Mouse (Mus musculus): Measurements from ENCODE around the gene Nr1d1. TPM values are rescaled to one million over a fixed set of nuclear protein-coding genes. Genes with fewer than 3 reads are reported as not detected.

Gene Nr1d1
- 10 to 100 TPM; 31.1 to 32.7 TPM for total RNA-seq (2021)

DNA sequence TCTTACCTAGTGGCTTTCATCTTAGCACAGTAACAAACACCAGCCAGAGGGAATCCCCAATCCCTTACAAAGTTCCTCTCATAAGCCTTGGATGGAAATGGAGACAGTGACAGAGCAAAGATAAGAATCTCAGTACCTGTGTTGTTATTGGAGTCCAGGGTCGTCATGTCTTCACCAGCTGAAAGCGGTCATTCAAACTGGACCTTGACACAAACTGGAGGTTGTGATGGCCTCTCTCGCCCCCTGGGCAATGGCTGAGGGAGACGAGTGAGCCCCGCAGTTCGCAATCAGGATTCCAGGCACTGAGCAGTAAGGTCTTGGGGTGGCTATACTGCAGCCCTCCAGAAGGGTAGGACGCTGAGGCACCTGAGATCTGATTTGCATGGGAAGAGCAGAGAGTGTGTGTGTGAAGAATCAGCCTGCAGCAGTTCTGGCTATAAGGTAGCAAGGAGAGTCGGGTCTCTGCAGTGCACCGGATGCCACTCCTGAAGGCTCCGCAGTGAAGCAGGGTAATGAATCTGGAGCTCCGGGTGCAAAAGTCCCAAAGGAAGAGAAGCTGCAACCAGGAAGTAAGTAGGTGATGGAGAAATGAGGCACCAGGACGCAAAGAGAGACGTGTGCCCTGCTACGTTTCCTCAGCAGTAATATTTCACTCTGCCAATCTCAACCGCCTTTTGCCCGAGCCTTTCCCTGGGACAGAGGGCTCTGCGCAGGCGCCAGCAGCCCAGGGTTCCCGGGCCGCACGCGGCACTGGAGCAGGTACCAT lies at the start of gene Nr1d1:
TSS of gene Nr1d1 (minus strand) at position 752 of the 766 bp plus-strand sequence.
- intact Hi-C loops (cut with DNase I), result loop anchor here (1.0 kb wide), 1 partner anchor 9 kb away; no protein-coding TSS in a partner anchor
- no peak for DNase-seq

DNA sequence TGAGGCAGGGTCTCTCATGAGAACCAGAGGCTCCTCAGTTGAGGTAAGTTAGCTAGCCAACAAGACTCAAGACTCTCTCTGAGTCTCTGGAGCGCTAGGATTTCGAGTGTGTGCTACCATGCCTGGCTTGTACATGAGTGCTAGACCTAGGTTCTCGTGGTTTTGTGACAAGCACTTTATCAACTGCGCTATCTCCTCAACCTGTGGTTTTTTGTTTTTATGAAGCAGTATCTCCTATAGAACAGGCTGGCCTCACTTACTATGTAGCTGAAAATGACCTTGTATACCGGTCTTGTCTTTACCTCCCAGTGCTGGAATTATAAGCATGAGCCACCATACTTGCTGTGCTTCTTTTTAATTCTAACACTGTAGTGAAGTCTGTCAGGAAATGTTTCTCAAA lies 45.8 kb upstream of the Nr1d1 start:
- no peak for DNase-seq
- intact Hi-C loops (cut with DNase I), result no loop called here

DNA sequence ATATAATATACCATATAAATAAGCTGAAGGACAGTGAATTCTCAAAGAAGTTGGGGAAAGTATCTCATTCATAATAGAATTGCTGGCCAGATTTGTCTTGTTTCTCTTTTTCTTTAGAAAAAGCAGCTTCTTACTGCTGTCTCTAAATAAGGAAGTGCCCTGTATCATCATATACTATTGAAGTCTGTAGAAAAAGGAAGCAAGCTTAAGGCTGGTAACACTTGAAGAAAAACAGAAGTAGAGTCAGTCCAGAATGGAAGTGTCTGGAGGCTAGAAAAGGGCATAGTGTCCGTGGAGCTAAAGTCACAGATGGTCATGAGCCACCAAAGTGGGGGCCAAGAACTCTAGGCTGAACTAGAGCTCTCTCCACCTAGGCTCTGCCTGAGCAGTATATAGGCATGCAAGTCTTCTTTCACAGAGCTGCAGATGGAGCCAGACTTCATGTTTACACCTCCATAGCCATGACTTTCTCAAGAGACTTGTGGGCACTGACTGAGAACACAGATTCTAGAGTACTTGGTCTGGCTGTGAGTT lies 41.6 kb upstream of the Nr1d1 start:
- no peak for DNase-seq
- intact Hi-C loops (cut with DNase I), result no loop called here

DNA sequence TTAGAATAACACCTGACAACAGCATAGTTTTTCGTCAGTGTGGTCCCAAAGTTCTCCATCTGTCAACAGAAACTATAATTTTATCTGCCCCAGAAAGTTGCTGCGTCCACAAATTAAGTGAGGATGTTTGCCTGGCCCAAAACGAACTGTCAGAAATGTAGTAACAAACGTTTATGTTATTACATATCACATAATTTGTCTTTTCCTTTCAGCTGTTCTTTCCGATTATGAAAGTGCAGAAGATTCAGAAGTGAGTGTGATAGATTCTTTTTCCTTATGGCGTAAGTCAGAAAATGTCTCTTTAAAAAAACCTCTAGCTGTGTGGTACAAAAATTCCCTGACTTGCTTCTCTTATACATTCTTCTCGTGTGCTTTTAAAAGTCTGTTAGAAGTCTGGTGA lies 35.6 kb upstream of the Nr1d1 start:
- intact Hi-C loops (cut with DNase I), result loop anchor here (2.0 kb wide), 1 partner anchor 18 kb away; no protein-coding TSS in a partner anchor
- DNase-seq, result no peak

DNA sequence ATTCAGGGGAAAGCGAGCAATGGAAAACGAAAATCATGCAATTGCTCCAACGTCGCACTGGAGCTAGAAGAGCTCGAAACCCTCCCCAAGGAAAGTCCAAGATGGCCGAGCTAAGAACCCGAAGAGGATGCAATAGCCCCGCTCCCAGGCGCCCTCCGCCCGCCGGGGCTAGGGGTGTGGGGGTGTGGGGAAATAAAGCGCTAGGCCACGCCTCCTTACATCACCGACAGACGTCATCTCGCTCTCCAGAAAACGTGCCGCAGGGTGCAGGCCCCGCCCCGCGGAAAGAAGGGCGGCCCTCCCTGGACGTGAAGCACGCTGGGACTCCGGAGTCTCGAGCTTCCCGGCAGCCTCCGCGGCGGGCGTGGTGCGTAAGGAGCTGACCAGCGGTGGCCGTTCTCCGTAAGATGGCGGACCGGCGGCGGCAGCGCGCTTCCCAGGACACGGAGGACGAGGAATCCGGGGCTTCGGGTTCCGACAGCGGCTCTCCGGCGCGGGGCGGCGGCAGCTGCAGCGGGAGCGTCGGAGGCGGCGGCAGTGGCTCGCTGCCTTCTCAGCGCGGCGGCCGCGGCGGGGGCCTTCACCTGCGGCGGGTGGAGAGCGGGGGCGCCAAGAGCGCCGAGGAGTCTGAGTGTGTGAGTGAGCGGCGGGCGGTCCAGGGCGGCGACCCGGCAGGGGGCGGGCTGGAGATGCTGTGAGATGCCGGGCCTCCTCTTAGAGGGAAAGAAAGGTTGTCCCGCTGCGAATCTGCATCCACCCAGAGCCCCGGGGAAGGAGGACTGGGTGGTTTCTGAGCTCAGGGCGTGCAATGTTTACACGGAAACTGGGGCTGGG lies 34.5 kb upstream of the Nr1d1 start:
- intact Hi-C loops (cut with DNase I), result loop anchor here (2.0 kb wide), 1 partner anchor 19 kb away; no protein-coding TSS in a partner anchor
- DNase-seq, result peak; percentile 99

DNA sequence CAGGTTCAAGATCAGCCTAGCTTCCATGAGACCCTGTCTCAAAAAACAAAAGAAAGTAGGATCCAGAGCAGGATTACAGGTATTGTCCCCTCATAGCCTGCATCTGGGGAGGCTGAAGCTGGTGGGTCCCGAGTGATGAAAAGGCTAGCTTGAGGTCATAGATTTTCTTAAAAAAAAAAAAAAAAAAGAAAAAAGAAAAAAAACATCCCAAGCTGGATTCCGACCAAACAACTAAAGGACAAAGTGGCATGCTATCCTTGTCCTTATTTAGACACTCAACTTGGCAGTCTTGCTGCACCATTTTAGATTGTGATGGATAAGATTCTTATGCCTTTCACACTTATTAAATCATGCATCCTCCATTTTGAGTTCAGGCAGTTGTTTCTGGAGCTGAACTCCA lies 33.3 kb upstream of the Nr1d1 start:
- intact Hi-C loops (cut with DNase I), result no loop called here

DNA sequence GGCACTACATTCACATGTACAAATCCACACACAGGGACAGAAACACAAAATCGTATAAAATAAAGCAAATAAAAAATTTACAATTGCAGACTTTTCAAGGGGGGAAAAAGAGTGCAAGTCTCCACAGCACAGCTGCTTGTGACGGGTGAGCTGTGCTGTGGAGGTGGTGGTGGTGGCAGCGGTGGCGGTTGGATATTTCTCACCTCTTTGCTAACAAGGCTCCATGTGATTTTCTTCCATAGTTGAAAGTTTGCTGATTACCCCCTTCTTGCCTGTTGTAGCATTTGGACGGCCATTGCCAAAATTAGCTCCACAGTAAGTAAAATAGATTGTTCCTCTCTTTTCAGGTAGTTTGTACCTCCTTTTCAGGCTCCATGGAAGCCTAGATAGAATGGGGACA lies 29.5 kb upstream of the Nr1d1 start, which contains the start of gene Casc3:
TSS of gene Casc3 (plus strand) at position 301 of the 400 bp plus-strand sequence.
- intact Hi-C loops (cut with DNase I), result no loop called here
- DNase-seq, result no peak

More for the DNA sequence above, 33.3 kb upstream of the Nr1d1 start:
- no peak for DNase-seq

DNA sequence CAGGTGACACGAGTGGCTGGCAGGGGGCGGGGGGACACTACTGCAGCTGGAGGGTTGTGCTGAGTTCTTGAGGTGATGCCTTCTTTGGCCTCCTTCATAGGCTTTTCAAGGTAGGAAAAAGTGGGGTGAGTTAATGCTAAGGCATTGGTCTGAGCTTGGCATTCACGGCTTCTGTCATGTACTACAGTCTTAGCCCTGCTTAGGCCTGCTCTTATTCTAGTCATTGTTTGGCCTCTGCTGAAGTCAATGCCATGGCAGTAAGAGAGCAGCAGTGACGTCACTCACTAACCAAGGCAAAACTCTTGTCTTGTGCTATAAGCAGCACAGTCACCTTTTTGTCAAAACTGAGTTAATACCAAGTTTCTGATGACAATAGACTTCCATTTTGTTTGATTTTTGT lies 22.8 kb upstream of the Nr1d1 start:
- DNase-seq, result no peak
- intact Hi-C loops (cut with DNase I), result no loop called here

DNA sequence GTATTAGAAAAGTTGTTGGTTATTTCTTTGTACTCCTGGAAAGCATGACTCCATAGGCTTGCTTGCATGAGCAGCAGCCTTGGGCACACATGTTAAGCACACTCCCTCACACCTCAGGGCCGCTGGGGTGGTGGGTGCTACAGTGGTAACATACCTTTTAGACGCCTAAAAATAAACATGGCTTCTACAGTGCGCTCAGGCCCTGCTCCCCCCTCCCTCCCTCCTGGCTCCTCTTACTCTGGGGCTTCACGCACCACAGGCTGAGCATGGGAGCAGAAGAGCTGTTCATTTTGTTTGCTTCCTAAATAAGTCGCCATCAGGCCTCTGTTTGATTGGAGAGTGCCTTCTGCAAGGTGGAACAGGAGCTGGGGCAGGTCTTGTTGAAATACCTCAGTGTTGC lies 22.2 kb upstream of the Nr1d1 start:
- intact Hi-C loops (cut with DNase I), result no loop called here

DNA sequence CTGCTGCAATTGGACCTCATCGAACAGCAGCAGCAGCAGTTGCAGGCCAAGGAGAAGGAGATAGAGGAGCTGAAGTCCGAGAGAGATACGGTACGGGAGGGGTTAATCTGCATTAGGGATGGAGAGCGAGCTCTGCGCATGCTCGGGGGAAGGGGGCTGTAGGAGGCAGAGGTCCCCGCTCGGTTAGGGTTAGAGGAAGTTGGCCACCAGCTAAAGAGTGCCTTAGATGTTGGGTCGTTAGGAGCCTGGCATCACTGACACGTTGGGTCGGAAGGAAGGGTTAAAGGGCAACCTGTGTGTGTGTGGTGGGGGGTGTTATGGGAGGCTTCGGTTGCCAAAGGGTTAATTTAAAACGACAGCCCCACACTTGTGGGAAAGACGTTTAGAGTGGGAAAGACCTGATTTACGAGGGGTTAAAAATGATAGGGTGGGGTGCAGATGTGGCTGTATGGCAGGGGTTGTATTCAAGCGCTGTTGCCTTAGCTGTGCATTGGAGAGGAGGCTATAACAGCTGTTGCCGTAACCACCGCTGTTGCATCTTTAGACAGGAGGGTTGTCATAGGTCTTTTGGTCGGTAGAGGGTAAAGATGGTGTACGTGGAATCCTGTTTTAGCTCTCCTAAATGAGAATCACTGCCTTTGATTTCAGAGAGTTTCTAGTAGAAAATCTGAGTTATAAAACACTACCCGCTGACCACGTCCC lies 21.5 kb upstream of the Nr1d1 start:
- peak; percentile 79 to 86 for DNase-seq
- intact Hi-C loops (cut with DNase I), result no loop called here

More for the DNA sequence above, 22.2 kb upstream of the Nr1d1 start:
- DNase-seq, result peak; percentile 46 to 53

DNA sequence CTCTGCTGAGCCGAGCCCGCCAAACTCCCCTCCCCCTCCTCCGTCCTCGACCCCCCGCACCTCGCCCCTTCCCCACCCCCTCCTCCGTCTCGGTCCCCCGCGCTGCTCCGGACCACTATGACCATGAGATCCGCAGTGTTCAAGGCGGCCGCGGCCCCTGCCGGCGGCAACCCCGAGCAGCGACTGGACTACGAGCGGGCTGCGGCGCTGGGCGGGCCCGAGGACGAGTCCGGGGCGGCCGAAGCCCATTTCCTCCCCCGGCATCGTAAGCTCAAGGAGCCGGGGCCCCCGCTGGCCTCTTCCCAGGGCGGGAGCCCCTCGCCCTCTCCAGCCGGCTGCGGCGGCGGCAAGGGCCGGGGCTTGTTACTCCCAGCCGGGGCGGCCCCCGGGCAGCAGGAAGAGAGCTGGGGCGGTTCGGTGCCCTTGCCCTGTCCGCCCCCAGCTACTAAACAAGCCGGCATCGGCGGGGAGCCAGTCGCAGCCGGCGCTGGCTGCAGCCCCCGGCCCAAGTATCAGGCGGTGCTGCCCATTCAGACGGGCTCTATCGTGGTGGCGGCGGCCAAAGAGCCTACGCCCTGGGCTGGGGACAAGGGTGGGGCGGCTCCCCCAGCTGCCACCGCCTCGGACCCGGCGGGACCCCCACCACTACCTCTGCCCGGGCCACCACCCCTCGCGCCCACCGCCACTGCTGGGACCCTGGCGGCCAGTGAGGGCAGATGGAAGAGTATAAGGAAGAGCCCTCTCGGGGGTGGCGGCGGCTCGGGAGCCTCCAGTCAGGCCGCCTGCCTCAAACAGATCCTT lies 20.8 kb upstream of the Nr1d1 start:
- intact Hi-C loops (cut with DNase I), result no loop called here
- DNase-seq, result peak in 1 of 2 experiments; percentile 71

DNA sequence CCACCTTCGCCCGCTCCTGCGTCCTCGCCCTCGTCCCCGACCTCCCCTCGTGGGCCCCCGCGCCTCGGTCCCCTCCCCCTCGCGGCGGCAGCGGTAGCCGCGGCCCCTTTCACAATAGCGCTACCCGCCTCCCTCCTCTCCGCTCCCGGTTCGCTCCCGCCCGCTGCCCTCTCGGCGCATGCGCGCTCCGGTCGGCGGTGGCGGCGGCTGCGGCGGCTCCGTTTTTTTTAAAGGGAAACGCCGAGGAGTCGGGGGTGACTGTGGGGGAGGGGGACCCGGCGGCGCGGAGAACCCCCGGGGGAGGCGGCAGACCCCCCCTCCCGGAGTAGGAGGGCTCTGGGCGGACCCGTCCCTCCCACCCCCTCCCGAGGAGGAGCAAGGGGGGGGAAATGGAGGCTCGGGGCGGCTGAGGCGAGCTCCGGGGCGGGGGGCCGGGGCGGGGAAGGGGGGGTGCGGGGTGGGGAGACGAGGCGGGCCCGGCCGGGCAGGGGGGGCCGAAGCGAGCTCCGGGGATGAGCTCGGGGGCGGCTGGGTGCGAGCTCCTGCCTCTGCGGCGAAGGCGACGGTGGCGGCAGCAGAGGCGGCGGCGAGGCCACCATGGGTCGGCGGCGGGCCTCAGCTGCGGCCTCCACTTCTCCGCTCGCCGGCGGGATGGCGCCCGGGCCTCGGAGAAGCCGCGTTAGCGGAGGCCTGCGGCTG lies 20.0 kb upstream of the Nr1d1 start, which contains the start of gene Msl1:
TSS of gene Msl1 (plus strand) at position 502 of the 699 bp plus-strand sequence.
- DNase-seq, result peak; percentile 92 to 94
- intact Hi-C loops (cut with DNase I), result no loop called here

DNA sequence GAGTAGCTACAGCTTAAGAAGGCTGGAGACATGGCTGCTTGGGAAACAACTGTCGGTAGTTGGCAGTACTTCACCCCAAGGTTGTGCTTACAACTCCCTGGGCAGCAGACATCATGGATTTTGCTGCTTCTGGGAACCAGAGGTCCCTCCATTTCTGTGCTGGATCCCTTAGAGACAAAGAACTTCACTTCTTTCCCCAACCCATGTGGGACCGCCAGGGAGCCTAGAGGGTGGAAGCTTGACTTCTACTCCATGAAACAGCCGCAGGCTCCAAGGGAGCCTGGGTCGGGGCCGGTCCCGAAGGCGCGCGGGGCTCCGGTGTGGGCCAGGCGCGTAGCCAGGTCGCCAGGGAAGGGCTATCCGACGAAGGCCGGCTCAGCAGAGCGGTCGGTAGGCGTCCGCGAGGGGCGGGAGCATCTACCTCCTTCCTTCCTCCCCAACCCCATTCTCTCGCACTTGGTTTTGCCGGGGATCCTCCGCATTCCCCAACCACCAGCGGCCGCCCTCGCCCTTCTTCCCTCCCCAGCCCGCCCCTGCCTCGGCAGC lies 19.4 kb upstream of the Nr1d1 start:
- intact Hi-C loops (cut with DNase I), result no loop called here

DNA sequence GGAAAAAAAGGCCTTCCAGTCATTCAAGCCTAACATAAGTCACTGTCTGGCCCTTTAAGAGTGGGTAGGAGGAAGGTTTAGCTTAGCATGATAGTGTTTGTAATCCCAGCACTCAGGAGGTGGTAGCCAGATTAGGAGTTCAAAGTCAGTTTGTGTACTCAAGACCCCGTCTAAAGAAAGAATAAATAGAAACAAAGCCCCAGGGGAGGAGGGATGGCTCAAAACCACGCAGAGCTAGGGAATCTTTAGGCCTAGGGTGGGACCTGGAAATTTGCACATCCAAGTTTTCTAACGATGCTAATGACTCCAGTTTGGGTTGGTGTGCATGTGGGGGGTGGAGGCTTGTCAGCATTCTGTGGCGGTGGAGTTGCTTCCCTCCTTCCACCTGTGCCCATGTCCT lies 16.9 kb upstream of the Nr1d1 start:
- intact Hi-C loops (cut with DNase I), result loop anchor here (2.0 kb wide), 1 partner anchor 15 kb away; no protein-coding TSS in a partner anchor
- DNase-seq, result no peak

More for the DNA sequence above, 19.4 kb upstream of the Nr1d1 start:
- DNase-seq, result peak; percentile 85 to 86

DNA sequence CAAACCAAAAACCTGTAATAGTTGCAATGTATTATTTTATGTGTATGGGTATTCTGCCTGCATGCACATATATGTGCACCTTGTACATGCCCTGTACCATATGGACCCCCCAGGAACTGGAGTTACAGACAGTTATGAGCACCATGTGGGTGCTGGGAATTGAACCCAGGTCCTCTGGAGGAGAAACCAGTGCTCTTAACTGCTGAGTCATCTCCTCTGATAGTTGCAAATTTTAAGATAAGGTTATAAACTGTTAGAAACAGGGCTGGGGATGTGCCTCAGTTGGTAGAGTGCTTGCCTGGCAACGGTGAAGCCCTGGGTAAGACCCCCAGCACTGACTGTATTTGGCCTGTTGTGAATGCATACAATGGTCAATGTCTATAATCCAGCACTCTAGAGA lies 16.3 kb upstream of the Nr1d1 start:
- intact Hi-C loops (cut with DNase I), result no loop called here
- no peak for DNase-seq

DNA sequence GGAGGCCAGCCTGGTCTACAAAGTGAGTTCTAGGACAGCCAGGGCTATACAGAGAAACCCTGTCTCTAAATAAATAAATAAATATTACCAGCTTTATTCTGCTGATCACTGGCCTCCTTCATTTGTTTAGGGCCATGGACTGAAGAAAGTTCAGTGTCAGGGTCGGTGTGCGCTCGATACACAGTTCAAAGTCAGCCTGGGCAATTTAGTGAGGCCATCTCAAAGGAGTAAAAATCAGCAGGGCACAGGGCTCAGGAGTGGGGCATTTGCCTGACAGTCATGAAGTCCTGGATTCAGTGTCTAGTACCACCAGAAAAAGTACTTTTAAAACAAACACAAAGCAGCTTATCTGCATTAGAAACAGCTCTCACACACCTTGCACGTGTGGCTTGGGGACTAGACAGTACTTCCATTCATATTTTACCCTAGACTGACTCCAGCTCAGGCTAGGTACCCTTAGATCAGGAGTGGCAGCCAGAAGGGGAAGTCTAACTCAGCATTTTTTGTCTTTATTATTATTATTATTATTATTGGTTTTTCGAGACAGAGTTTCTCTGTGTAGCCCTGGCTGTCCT lies 15.6 kb upstream of the Nr1d1 start:
- intact Hi-C loops (cut with DNase I), result no loop called here
- DNase-seq, result no peak

DNA sequence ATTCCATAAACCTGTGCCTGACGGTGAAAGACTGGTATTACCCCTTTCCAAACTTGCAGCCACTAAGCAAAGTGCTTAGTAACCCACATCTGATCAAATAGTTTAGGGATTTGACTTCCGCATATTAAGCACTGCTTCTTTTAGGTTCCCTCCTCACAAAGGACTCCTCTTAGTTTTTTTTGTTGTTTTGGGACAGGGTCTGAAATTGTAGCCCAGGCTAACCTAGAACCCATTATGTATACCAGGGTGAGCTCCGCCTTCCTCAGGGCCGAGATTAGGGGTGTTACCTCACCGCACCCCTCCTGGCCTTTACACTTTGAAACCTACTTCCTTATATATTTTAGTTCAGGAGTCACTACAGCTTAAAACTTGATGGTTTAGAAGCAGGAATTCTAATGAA lies 14.7 kb upstream of the Nr1d1 start:
- intact Hi-C loops (cut with DNase I), result no loop called here
- DNase-seq, result no peak

DNA sequence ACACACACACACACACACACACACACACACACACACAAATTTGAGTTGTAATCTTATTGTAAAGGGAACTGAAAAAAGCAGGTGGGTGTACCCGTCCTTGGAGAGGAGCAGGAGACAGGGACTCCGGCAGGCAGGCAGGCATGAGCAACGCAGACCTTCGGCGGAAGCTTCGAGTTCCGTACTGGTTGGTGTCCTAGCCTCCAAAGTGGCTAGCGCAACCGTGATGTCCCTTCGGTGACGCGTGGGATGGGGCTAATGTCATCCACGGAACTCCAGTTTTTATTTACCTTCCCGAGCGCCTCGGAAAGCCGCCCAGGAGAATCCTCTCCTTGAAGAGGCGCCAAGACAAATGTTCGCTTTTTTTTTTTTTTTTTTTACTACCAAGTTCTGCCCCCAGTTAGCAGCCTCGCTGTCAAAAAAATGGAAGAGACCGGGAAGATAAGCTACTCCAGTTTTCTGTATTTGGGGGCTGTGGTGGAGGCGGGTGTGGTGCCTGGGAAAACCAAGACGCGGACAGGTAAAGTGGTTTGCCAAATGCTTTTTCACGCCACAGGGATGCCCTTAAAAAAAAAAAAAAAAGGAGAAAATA lies 14.2 kb upstream of the Nr1d1 start:
- no peak for DNase-seq
- intact Hi-C loops (cut with DNase I), result no loop called here

All from heart, postnatal 10 days (tissue).